Mouse (Mus musculus) CD8-positive naive resting alpha-beta T cell, adult 2 months (primary cell): ENCODE measurements around the gene Dynll2.

ENCODE experiments used
- DNase-seq, 2 experiments: peaks; one replicate each; pipeline ENCODE4 v3.0.0; 2022; ENCODE audit warnings: low read depth in 2 of 2, low spot score in 2 of 2

The Dynll2 gene

GRCm38 (mm10) chr11:87986831-87987793, at the start of gene Dynll2:
TSS of gene Dynll2 (minus strand) at chr11:87987533.
- peak; percentile 27 to 36 for DNase-seq

- DNase-seq: no peak
Measured at GRCm38 (mm10) chr11:88036761-88037251, 49.5 kb upstream of the Dynll2 start.

- no peak for DNase-seq
Measured at GRCm38 (mm10) chr11:88035970-88036369, 48.6 kb upstream of the Dynll2 start.

- DNase-seq: no peak
Measured at GRCm38 (mm10) chr11:88031753-88032152, 44.4 kb upstream of the Dynll2 start.

GRCm38 (mm10) chr11:88030836-88031235, 43.5 kb upstream of the Dynll2 start:
- DNase-seq: no peak

- DNase-seq: no peak
Measured at GRCm38 (mm10) chr11:88030219-88030618, 42.9 kb upstream of the Dynll2 start.

GRCm38 (mm10) chr11:88028193-88028684, 40.9 kb upstream of the Dynll2 start:
- DNase-seq: no peak

GRCm38 (mm10) chr11:88027391-88028035, 40.2 kb upstream of the Dynll2 start:
- DNase-seq: no peak

- DNase-seq: no peak
Measured at GRCm38 (mm10) chr11:88023933-88024332, 36.6 kb upstream of the Dynll2 start.

- DNase-seq: no peak
Measured at GRCm38 (mm10) chr11:88015795-88016194, 28.5 kb upstream of the Dynll2 start.

GRCm38 (mm10) chr11:88015161-88015560, 27.8 kb upstream of the Dynll2 start:
- no peak for DNase-seq

- DNase-seq: no peak
Measured at GRCm38 (mm10) chr11:88013632-88014031, 26.3 kb upstream of the Dynll2 start.

GRCm38 (mm10) chr11:88012621-88013244, 25.4 kb upstream of the Dynll2 start:
- DNase-seq: no peak

- no peak for DNase-seq
Measured at GRCm38 (mm10) chr11:88011914-88012419, 24.6 kb upstream of the Dynll2 start.

GRCm38 (mm10) chr11:88011208-88011913, 24.0 kb upstream of the Dynll2 start:
- DNase-seq: no peak

- no peak for DNase-seq
Measured at GRCm38 (mm10) chr11:88009542-88010190, 22.3 kb upstream of the Dynll2 start.

GRCm38 (mm10) chr11:88008641-88009040, 21.3 kb upstream of the Dynll2 start:
- DNase-seq: no peak

- DNase-seq: no peak
Measured at GRCm38 (mm10) chr11:88004123-88004522, 16.8 kb upstream of the Dynll2 start.

- DNase-seq: no peak
Measured at GRCm38 (mm10) chr11:88002738-88003137, 15.4 kb upstream of the Dynll2 start.

GRCm38 (mm10) chr11:87999751-88000150, 12.4 kb upstream of the Dynll2 start:
- no peak for DNase-seq
